Mouse (Mus musculus): Measurements from ENCODE around the gene Cd48. TPM values are rescaled to one million over a fixed set of nuclear protein-coding genes. Genes with fewer than 3 reads are reported as not detected.
A peak's percentile ranks its signal among the peaks of the same experiment; 100 is the strongest.
"Not testable (repeated sequence)": the region's sequence is repeated elsewhere in the genome, so short reads cannot be mapped to it uniquely, and the experiment has no call there.

Cd48 gene
- polyA plus RNA-seq, 1 experiment from 2014 or later, result 4.5 TPM

- Histone ChIP-seq H3K27ac (ENCODE audit: low read depth, low read length) (no peak within 1 kb of the TSS), H3K36me3 (ENCODE audit: control insufficient read depth, insufficient read depth, low read length) (no peaks in the 10 kb centered on the region), H3K9ac (ENCODE audit: low read depth, low read length) (no peak within 1 kb of the TSS), H3K4me3 (ENCODE audit: low read depth, low read length) (no peak within 1 kb of the TSS), H3K9me3 (ENCODE audit: control insufficient read depth, low read length) (no peaks in the 10 kb centered on the region), H3K4me1 (replicated peaks; ENCODE audit: control insufficient read depth, insufficient read depth, low read length) (no peaks in the 10 kb centered on the region), H3K4me2 (no peak within 1 kb of the TSS), H3K27me3 (replicated peaks; ENCODE audit: control insufficient read depth, insufficient read depth, low read length) (no peaks in the 10 kb centered on the region)
- no peak for ATAC-seq (replicated peaks; ENCODE audit: low FRiP score)
- no peak for DNase-seq (ENCODE audit: low spot score)
- WGBS, result 79% methylated on average over 5 of the region's 5 CpGs
These were observed 29.1 kb upstream of the Cd48 start, which contains the start of gene Slamf7 for GRCm38 (mm10) chr1:171652734-171653133. TSS of gene Slamf7 (minus strand) at chr1:171653035.

- H3K27me3 ChIP-seq (replicated peaks; ENCODE audit: control insufficient read depth, insufficient read depth, low read length), result no peaks in the 10 kb centered on the region
- no peak overlapping the region for H3K9ac ChIP-seq (ENCODE audit: low read depth, low read length)
- H3K27ac ChIP-seq (ENCODE audit: low read depth, low read length), result no peak overlapping the region
- no peaks in the 10 kb centered on the region for H3K4me1 ChIP-seq (replicated peaks; ENCODE audit: control insufficient read depth, insufficient read depth, low read length)
- DNase-seq (ENCODE audit: low spot score) (no peak), ATAC-seq (replicated peaks; ENCODE audit: low FRiP score) (no peak)
- H3K36me3 ChIP-seq (ENCODE audit: control insufficient read depth, insufficient read depth, low read length), result no peaks in the 10 kb centered on the region
- WGBS, result 72% methylated on average over 5 of the region's 5 CpGs
- no peak overlapping the region for H3K4me3 ChIP-seq (ENCODE audit: low read depth, low read length)
- no peaks in the 10 kb centered on the region for H3K9me3 ChIP-seq (ENCODE audit: control insufficient read depth, low read length)
- H3K4me2 ChIP-seq, result no peak overlapping the region
These were observed 23.2 kb upstream of the Cd48 start for GRCm38 (mm10) chr1:171658561-171658991.

- Histone ChIP-seq H3K9me3 (ENCODE audit: control insufficient read depth, low read length) (no peaks in the 10 kb centered on the region), H3K27me3 (replicated peaks; ENCODE audit: control insufficient read depth, insufficient read depth, low read length) (no peaks in the 10 kb centered on the region), H3K4me3 (ENCODE audit: low read depth, low read length) (no peak overlapping the region), H3K27ac (ENCODE audit: low read depth, low read length) (no peak overlapping the region), H3K36me3 (ENCODE audit: control insufficient read depth, insufficient read depth, low read length) (no peaks in the 10 kb centered on the region), H3K4me2 (no peak overlapping the region), H3K4me1 (replicated peaks; ENCODE audit: control insufficient read depth, insufficient read depth, low read length) (no peaks in the 10 kb centered on the region), H3K9ac (ENCODE audit: low read depth, low read length) (no peak overlapping the region)
- ATAC-seq (replicated peaks; ENCODE audit: low FRiP score), result no peak
- no peak for DNase-seq (ENCODE audit: low spot score)
- WGBS, result 76% methylated on average over 1 of the region's 1 CpGs
These were observed 21.4 kb upstream of the Cd48 start for GRCm38 (mm10) chr1:171660423-171660822.

GRCm38 (mm10) chr1:171661482-171661881 is 20.3 kb upstream of the Cd48 start:
- no peak overlapping the region for H3K27ac ChIP-seq (ENCODE audit: low read depth, low read length)
- no peaks in the 10 kb centered on the region for H3K27me3 ChIP-seq (replicated peaks; ENCODE audit: control insufficient read depth, insufficient read depth, low read length)
- no peaks in the 10 kb centered on the region for H3K4me1 ChIP-seq (replicated peaks; ENCODE audit: control insufficient read depth, insufficient read depth, low read length)
- no peaks in the 10 kb centered on the region for H3K9me3 ChIP-seq (ENCODE audit: control insufficient read depth, low read length)
- WGBS, result 75% methylated on average over 2 of the region's 2 CpGs
- ATAC-seq (replicated peaks; ENCODE audit: low FRiP score) (no peak), DNase-seq (ENCODE audit: low spot score) (no peak)
- no peaks in the 10 kb centered on the region for H3K36me3 ChIP-seq (ENCODE audit: control insufficient read depth, insufficient read depth, low read length)
- H3K4me3 ChIP-seq (ENCODE audit: low read depth, low read length), result no peak overlapping the region
- H3K9ac ChIP-seq (ENCODE audit: low read depth, low read length), result no peak overlapping the region
- H3K4me2 ChIP-seq, result no peak overlapping the region

- no peak overlapping the region for H3K9ac ChIP-seq (ENCODE audit: low read depth, low read length)
- H3K4me2 ChIP-seq, result no peak overlapping the region
- H3K27me3 ChIP-seq (replicated peaks; ENCODE audit: control insufficient read depth, insufficient read depth, low read length), result no peaks in the 10 kb centered on the region
- no peaks in the 10 kb centered on the region for H3K36me3 ChIP-seq (ENCODE audit: control insufficient read depth, insufficient read depth, low read length)
- H3K4me1 ChIP-seq (replicated peaks; ENCODE audit: control insufficient read depth, insufficient read depth, low read length), result no peaks in the 10 kb centered on the region
- ATAC-seq (replicated peaks; ENCODE audit: low FRiP score) (no peak), DNase-seq (ENCODE audit: low spot score) (no peak)
- H3K27ac ChIP-seq (ENCODE audit: low read depth, low read length), result no peak overlapping the region
- H3K9me3 ChIP-seq (ENCODE audit: control insufficient read depth, low read length), result no peaks in the 10 kb centered on the region
- no peak overlapping the region for H3K4me3 ChIP-seq (ENCODE audit: low read depth, low read length)
- WGBS, result 94% methylated on average over 2 of the region's 2 CpGs
These were observed 18.1 kb upstream of the Cd48 start for GRCm38 (mm10) chr1:171663757-171664156.

GRCm38 (mm10) chr1:171666350-171666749 is 15.5 kb upstream of the Cd48 start:
- Histone ChIP-seq H3K36me3 (ENCODE audit: control insufficient read depth, insufficient read depth, low read length) (no peaks in the 10 kb centered on the region), H3K9me3 (ENCODE audit: control insufficient read depth, low read length) (no peaks in the 10 kb centered on the region), H3K9ac (ENCODE audit: low read depth, low read length) (no peak overlapping the region), H3K4me2 (no peak overlapping the region), H3K27me3 (replicated peaks; ENCODE audit: control insufficient read depth, insufficient read depth, low read length) (no peaks in the 10 kb centered on the region), H3K4me1 (replicated peaks; ENCODE audit: control insufficient read depth, insufficient read depth, low read length) (no peaks in the 10 kb centered on the region), H3K4me3 (ENCODE audit: low read depth, low read length) (no peak overlapping the region), H3K27ac (ENCODE audit: low read depth, low read length) (no peak overlapping the region)
- DNase-seq (ENCODE audit: low spot score) (peak; percentile 22), ATAC-seq (replicated peaks; ENCODE audit: low FRiP score) (no peak)
- WGBS, result 78% methylated on average over 6 of the region's 6 CpGs

- H3K4me3 ChIP-seq (ENCODE audit: low read depth, low read length), result no peak overlapping the region
- no peak for ATAC-seq (replicated peaks; ENCODE audit: low FRiP score)
- H3K36me3 ChIP-seq (ENCODE audit: control insufficient read depth, insufficient read depth, low read length), result no peaks in the 10 kb centered on the region
- H3K4me1 ChIP-seq (replicated peaks; ENCODE audit: control insufficient read depth, insufficient read depth, low read length), result no peaks in the 10 kb centered on the region
- no peak for DNase-seq (ENCODE audit: low spot score)
- H3K4me2 ChIP-seq, result no peak overlapping the region
- H3K9ac ChIP-seq (ENCODE audit: low read depth, low read length), result no peak overlapping the region
- no peak overlapping the region for H3K27ac ChIP-seq (ENCODE audit: low read depth, low read length)
- H3K27me3 ChIP-seq (replicated peaks; ENCODE audit: control insufficient read depth, insufficient read depth, low read length), result no peaks in the 10 kb centered on the region
- no peaks in the 10 kb centered on the region for H3K9me3 ChIP-seq (ENCODE audit: control insufficient read depth, low read length)
- 59% methylated on average over 1 of the region's 1 CpGs for WGBS
These were observed 14.6 kb upstream of the Cd48 start for GRCm38 (mm10) chr1:171667160-171667559.

GRCm38 (mm10) chr1:171672451-171672850 is 9.4 kb upstream of the Cd48 start:
- H3K36me3 ChIP-seq (ENCODE audit: control insufficient read depth, insufficient read depth, low read length); H3K27me3 ChIP-seq (replicated peaks; ENCODE audit: control insufficient read depth, insufficient read depth, low read length); ATAC-seq (replicated peaks; ENCODE audit: low FRiP score); H3K4me3 ChIP-seq (ENCODE audit: low read depth, low read length); DNase-seq (ENCODE audit: low spot score); H3K9ac ChIP-seq (ENCODE audit: low read depth, low read length); H3K4me1 ChIP-seq (replicated peaks; ENCODE audit: control insufficient read depth, insufficient read depth, low read length); H3K9me3 ChIP-seq (ENCODE audit: control insufficient read depth, low read length); H3K4me2 ChIP-seq; H3K27ac ChIP-seq (ENCODE audit: low read depth, low read length): not testable (repeated sequence)
- WGBS, result 47% methylated on average over 2 of the region's 2 CpGs

- Histone ChIP-seq H3K4me1 (replicated peaks; ENCODE audit: control insufficient read depth, insufficient read depth, low read length) (0 out of 2 replicates have a peak, but pooled peaks cover 6% of the 10 kb centered on the region), H3K9ac (ENCODE audit: low read depth, low read length) (no peak overlapping the region), H3K27me3 (replicated peaks; ENCODE audit: control insufficient read depth, insufficient read depth, low read length) (no peaks in the 10 kb centered on the region), H3K9me3 (ENCODE audit: control insufficient read depth, low read length) (no peaks in the 10 kb centered on the region), H3K4me3 (ENCODE audit: low read depth, low read length) (no peak overlapping the region), H3K4me2 (no peak overlapping the region), H3K27ac (ENCODE audit: low read depth, low read length) (no peak overlapping the region), H3K36me3 (ENCODE audit: control insufficient read depth, insufficient read depth, low read length) (no peaks in the 10 kb centered on the region)
- no peak for ATAC-seq (replicated peaks; ENCODE audit: low FRiP score)
- no peak for DNase-seq (ENCODE audit: low spot score)
- WGBS, result 66% methylated on average over 5 of the region's 5 CpGs
These were observed 8.8 kb upstream of the Cd48 start for GRCm38 (mm10) chr1:171672854-171673475.

Measured in liver, embryonic 11.5 days (tissue).